Comparison of ENCODE assay signal across 25 mouse cellular contexts in genomic region chr11:116002894-116003293, GRCm38 (mm10). TPM values are rescaled to one million over a fixed set of nuclear protein-coding genes. Genes with fewer than 3 reads are reported as not detected.
A peak's percentile ranks its signal among the peaks of the same experiment; 100 is the strongest.
DNase-seq lines count a peak whose midpoint lies in the region; ATAC-seq and TF ChIP-seq lines count a peak whose summit lies in the region.
"Had no signal": no experiment of that assay in that cellular context is flagged by ENCODE, and none has a peak within 500 bp of the region (broad histone marks: within the 10 kb centered on the region; RNA-seq: fewer than 3 reads in every experiment).

No protein-coding gene starts in this region.

- peak; percentile 26; the same call in 1 of the 2 replicates for TF ChIP-seq CTCF in hindbrain, postnatal 0 days (IDR thresholded peaks at IDR 0.05; ENCODE audit: low read depth)

- no peaks in the 10 kb centered on the region for H3K9me3 ChIP-seq in hindbrain, postnatal 0 days (ENCODE audit: low read length)
- H3K9me3 ChIP-seq in hindbrain, embryonic 16.5 days (ENCODE audit: control insufficient read depth, low read length): no peaks in the 10 kb centered on the region
- peaks cover 5% of the 10 kb centered on the region for H3K9me3 ChIP-seq in megakaryocyte, embryonic 14.5 days
- no peaks in the 10 kb centered on the region for H3K9me3 ChIP-seq in embryonic facial prominence, embryonic 10.5 days
- H3K9me3 ChIP-seq: forebrain, embryonic 15.5 days; hindbrain, embryonic 12.5 days; limb, embryonic 10.5 days; midbrain, embryonic 15.5 days; neural tube, embryonic 13.5 days had no signal

- intact Hi-C loops in left cerebral cortex, postnatal 4 days (cut with DNase I): loop anchor here (5.0 kb wide), 1 partner anchor 66 kb away; no protein-coding TSS in a partner anchor

- no peak for DNase-seq in hindbrain, postnatal 0 days (ENCODE audit: low spot score)
- DNase-seq in embryonic facial prominence, embryonic 10.5 days (ENCODE audit: low spot score): no peak
- no peak for DNase-seq in lung, postnatal 25 days (ENCODE audit: low spot score)
- DNase-seq in left cerebral cortex, postnatal 4 days: no peak
- DNase-seq: adrenal gland, postnatal 14 days; cerebellum, adult 8-10 months; cerebellum, postnatal 36 days; embryo, embryonic 11 days; gastrocnemius, postnatal 25 days; kidney, adult 9 months; kidney, postnatal 36 days; layer of hippocampus, adult 9-11 months; lung, adult 2 months; lung, postnatal 14 days; thymus, postnatal 36 days had no signal

- no peak for ATAC-seq in hindbrain, postnatal 0 days
- ATAC-seq in hindbrain, embryonic 16.5 days: no peak
- no peak for ATAC-seq in megakaryocyte, adult 5-6 weeks (ENCODE audit: poor library complexity, severe bottlenecking)
- ATAC-seq: CD4-positive, CD25-positive, alpha-beta regulatory T cell, adult 4 months; forebrain, embryonic 15.5 days; midbrain, embryonic 15.5 days had no signal

- H3K27me3 ChIP-seq in hindbrain, postnatal 0 days (ENCODE audit: insufficient read depth, low read length): no peaks in the 10 kb centered on the region
- H3K27me3 ChIP-seq in hindbrain, embryonic 16.5 days (replicated peaks; ENCODE audit: control insufficient read depth, insufficient read depth, low read length): no peaks in the 10 kb centered on the region
- peaks cover 5% of the 10 kb centered on the region for H3K27me3 ChIP-seq in megakaryocyte, embryonic 14.5 days (replicated peaks)
- H3K27me3 ChIP-seq in embryonic facial prominence, embryonic 10.5 days (replicated peaks; ENCODE audit: low read depth, poor library complexity, severe bottlenecking): peaks cover 8% of the 10 kb centered on the region
- H3K27me3 ChIP-seq: forebrain, embryonic 15.5 days had no signal

- WGBS in hindbrain, postnatal 0 days: 92% methylated on average over 3 of the region's 3 CpGs
- WGBS in hindbrain, embryonic 16.5 days: 89% methylated on average over 3 of the region's 3 CpGs
- WGBS in embryonic facial prominence, embryonic 10.5 days: 83% methylated on average over 3 of the region's 3 CpGs

- no peak overlapping the region for H3K27ac ChIP-seq in hindbrain, postnatal 0 days
- H3K27ac ChIP-seq in hindbrain, embryonic 16.5 days (ENCODE audit: low read depth, low read length): no peak overlapping the region
- H3K27ac ChIP-seq in embryonic facial prominence, embryonic 10.5 days (replicated peaks): no peak overlapping the region
- H3K27ac ChIP-seq: forebrain, embryonic 15.5 days; hindbrain, embryonic 12.5 days; limb, embryonic 10.5 days; midbrain, embryonic 15.5 days; neural tube, embryonic 13.5 days had no signal

- no peak overlapping the region for H3K9ac ChIP-seq in hindbrain, postnatal 0 days (replicated peaks; ENCODE audit: low read length)
- H3K9ac ChIP-seq in hindbrain, embryonic 16.5 days (ENCODE audit: low read depth, low read length): no peak overlapping the region
- H3K9ac ChIP-seq: forebrain, embryonic 15.5 days; hindbrain, embryonic 12.5 days; midbrain, embryonic 15.5 days; neural tube, embryonic 13.5 days had no signal

- H3K4me1 ChIP-seq in hindbrain, postnatal 0 days (ENCODE audit: insufficient read depth, low read length): peaks cover 8% of the 10 kb centered on the region
- H3K4me1 ChIP-seq in hindbrain, embryonic 16.5 days (ENCODE audit: control insufficient read depth, insufficient read depth, low read depth, low read length): peaks cover 12% of the 10 kb centered on the region
- peaks cover 85% of the 10 kb centered on the region for H3K4me1 ChIP-seq in megakaryocyte, embryonic 14.5 days
- H3K4me1 ChIP-seq in embryonic facial prominence, embryonic 10.5 days: peaks cover 42% of the 10 kb centered on the region

- H3K36me3 ChIP-seq in hindbrain, postnatal 0 days (ENCODE audit: insufficient read depth, low read length): no peaks in the 10 kb centered on the region
- no peaks in the 10 kb centered on the region; the same call in 1 of the 2 replicates for H3K36me3 ChIP-seq in hindbrain, embryonic 16.5 days (ENCODE audit: control insufficient read depth, insufficient read depth, low read length)
- H3K36me3 ChIP-seq in megakaryocyte, embryonic 14.5 days (replicated peaks; ENCODE audit: low read length): peaks cover 26% of the 10 kb centered on the region
- peaks cover 20% of the 10 kb centered on the region for H3K36me3 ChIP-seq in embryonic facial prominence, embryonic 10.5 days (replicated peaks)
- H3K36me3 ChIP-seq: forebrain, embryonic 15.5 days; hindbrain, embryonic 12.5 days; midbrain, embryonic 15.5 days had no signal

- no peak overlapping the region for H3K4me3 ChIP-seq in hindbrain, postnatal 0 days (ENCODE audit: low read length)
- no peak overlapping the region for H3K4me3 ChIP-seq in hindbrain, embryonic 16.5 days (ENCODE audit: low read length)
- peak overlapping the region; percentile 24 for H3K4me3 ChIP-seq in megakaryocyte, embryonic 14.5 days (replicated peaks)
- H3K4me3 ChIP-seq in embryonic facial prominence, embryonic 10.5 days: 0 out of 2 replicates have a peak overlapping the region, but pooled peaks have one; percentile 0
- H3K4me3 ChIP-seq: forebrain, embryonic 15.5 days; hindbrain, embryonic 12.5 days; limb, embryonic 10.5 days; midbrain, embryonic 15.5 days; myocyte; neural tube, embryonic 13.5 days had no signal

- H3K4me2 ChIP-seq in hindbrain, postnatal 0 days (ENCODE audit: low read depth, low read length): no peak overlapping the region
- H3K4me2 ChIP-seq in hindbrain, embryonic 16.5 days (ENCODE audit: low read length): no peak overlapping the region
- H3K4me2 ChIP-seq: forebrain, embryonic 15.5 days; hindbrain, embryonic 12.5 days; midbrain, embryonic 15.5 days; neural tube, embryonic 13.5 days had no signal

RNA-seq across cellular contexts. Expression of gene Galk1, which starts 9.6 kb away (rescaled TPM):
- 51.5 and 52.3 TPM in 2 replicates for total RNA-seq in hindbrain, postnatal 0 days (2014; rRNA removed)
- polyA plus RNA-seq in hindbrain, postnatal 0 days (2015; fragmentation: Nextera tagmentation; extraction: Ambion mirVana): 60.3 and 61.7 TPM in 2 replicates
- polyA plus RNA-seq in hindbrain, embryonic 16.5 days (2015; fragmentation: Nextera tagmentation; extraction: Ambion mirVana): 76.0 and 76.2 TPM in 2 replicates
- polyA plus RNA-seq in megakaryocyte, embryonic 14.5 days (2012; ENCODE audit: insufficient read depth, low replicate concordance): 197 and 238 TPM in 2 replicates
- total RNA-seq in megakaryocyte, adult 5-6 weeks (2015): 4.6 and 5.0 TPM in 2 replicates
- total RNA-seq in megakaryocyte, adult 5-6 weeks (2017): 10.4 and 10.8 TPM in 2 replicates
- 212 and 216 TPM in 2 replicates for polyA plus RNA-seq in embryonic facial prominence, embryonic 10.5 days (2016; fragmentation: Nextera tagmentation; extraction: Ambion mirVana)
- total RNA-seq in left cerebral cortex, postnatal 4 days (2021): 10 to 100 TPM; 36.2 to 37.9 TPM

RNA-seq across cellular contexts. Expression of gene H3f3b, which starts 24.9 kb away (rescaled TPM):
- total RNA-seq in hindbrain, postnatal 0 days (2014; rRNA removed): 603 and 627 TPM in 2 replicates
- polyA plus RNA-seq in hindbrain, postnatal 0 days (2015; fragmentation: Nextera tagmentation; extraction: Ambion mirVana): 2,179 and 2,253 TPM in 2 replicates
- polyA plus RNA-seq in hindbrain, embryonic 16.5 days (2015; fragmentation: Nextera tagmentation; extraction: Ambion mirVana): 1,585 and 1,603 TPM in 2 replicates
- polyA plus RNA-seq in megakaryocyte, embryonic 14.5 days (2012; ENCODE audit: insufficient read depth, low replicate concordance): 819 and 908 TPM in 2 replicates
- total RNA-seq in megakaryocyte, adult 5-6 weeks (2015): 756 and 808 TPM in 2 replicates
- total RNA-seq in megakaryocyte, adult 5-6 weeks (2017): 735 and 795 TPM in 2 replicates
- polyA plus RNA-seq in embryonic facial prominence, embryonic 10.5 days (2016; fragmentation: Nextera tagmentation; extraction: Ambion mirVana): 1,824 and 1,981 TPM in 2 replicates
- total RNA-seq in left cerebral cortex, postnatal 4 days (2021): 100 to 1,000 TPM; 510 to 587 TPM

RNA-seq across cellular contexts. Expression of gene Unk, which starts 27.2 kb away (rescaled TPM):
- total RNA-seq in hindbrain, postnatal 0 days (2014; rRNA removed): 47.1 and 50.2 TPM in 2 replicates
- 22.8 and 24.5 TPM in 2 replicates for polyA plus RNA-seq in hindbrain, postnatal 0 days (2015; fragmentation: Nextera tagmentation; extraction: Ambion mirVana)
- 30.1 and 37.6 TPM in 2 replicates for polyA plus RNA-seq in hindbrain, embryonic 16.5 days (2015; fragmentation: Nextera tagmentation; extraction: Ambion mirVana)
- polyA plus RNA-seq in megakaryocyte, embryonic 14.5 days (2012; ENCODE audit: insufficient read depth, low replicate concordance): 18.8 and 53.4 TPM in 2 replicates
- 10.1 and 10.5 TPM in 2 replicates for total RNA-seq in megakaryocyte, adult 5-6 weeks (2015)
- total RNA-seq in megakaryocyte, adult 5-6 weeks (2017): 7.8 and 8.3 TPM in 2 replicates
- polyA plus RNA-seq in embryonic facial prominence, embryonic 10.5 days (2016; fragmentation: Nextera tagmentation; extraction: Ambion mirVana): 49.4 and 50.9 TPM in 2 replicates
- 10 to 100 TPM; 38.8 to 42.9 TPM for total RNA-seq in left cerebral cortex, postnatal 4 days (2021)

RNA-seq across cellular contexts. Expression of gene Itgb4, which starts 28.4 kb away (rescaled TPM):
- total RNA-seq in hindbrain, postnatal 0 days (2014; rRNA removed): 1.7 and 3.1 TPM in 2 replicates
- polyA plus RNA-seq in hindbrain, postnatal 0 days (2015; fragmentation: Nextera tagmentation; extraction: Ambion mirVana): 2.2 and 2.8 TPM in 2 replicates
- 1.8 and 2.1 TPM in 2 replicates for polyA plus RNA-seq in hindbrain, embryonic 16.5 days (2015; fragmentation: Nextera tagmentation; extraction: Ambion mirVana)
- 5.6 and 6.9 TPM in 2 replicates for polyA plus RNA-seq in megakaryocyte, embryonic 14.5 days (2012; ENCODE audit: insufficient read depth, low replicate concordance)
- 0.09 TPM in 1 of 2 replicates, not detected in the other for total RNA-seq in megakaryocyte, adult 5-6 weeks (2015)
- total RNA-seq in megakaryocyte, adult 5-6 weeks (2017): not detected in 2 replicates
- 1.1 and 1.5 TPM in 2 replicates for polyA plus RNA-seq in embryonic facial prominence, embryonic 10.5 days (2016; fragmentation: Nextera tagmentation; extraction: Ambion mirVana)
- total RNA-seq in left cerebral cortex, postnatal 4 days (2021): 1 to 10 TPM; 3.7 to 4.4 TPM
- polyA plus RNA-seq: CD4-positive, CD25-positive, alpha-beta regulatory T cell, adult 4 months had no signal

Comparison
In these comparisons a context has a peak if more than half of its experiments do, and no peak if none do; other contexts are left out.
1. H3K4me3 ChIP-seq: peak in megakaryocyte, embryonic 14.5 days (single experiment) and embryonic facial prominence, embryonic 10.5 days (single experiment); none in hindbrain, postnatal 0 days (single experiment) and hindbrain, embryonic 16.5 days (single experiment).